Mouse (Mus musculus) hindbrain, embryonic 11.5 days (tissue): ENCODE results near the gene Hist1h2aa. TPM values are rescaled to one million over a fixed set of nuclear protein-coding genes. Genes with fewer than 3 reads are reported as not detected.

ENCODE experiments used
- ATAC-seq: fragments of 200-750 bp; cut with Nextera tagmentation; 2 replicates; pipeline ENCODE4 v1.8.0; 2017; ENCODE audit warnings: mild to moderate bottlenecking, moderate TSS enrichment, moderate library complexity; ENCODE audit not compliant: low FRiP score
- DNase-seq: peaks from one replicate; pipeline ENCODE4 v3.0.0-alpha.2; 2015; ENCODE audit warnings: low spot score
- H3K27ac ChIP-seq: fragments of 300-500 bp; sonication (generic); 2 replicates; pipeline ENCODE4 v1.5.1; 2014; ENCODE audit warnings: mild to moderate bottlenecking, low read depth, low read length
- H3K27me3 ChIP-seq: fragments of 300-500 bp; sonication (generic); 2 replicates; pipeline ENCODE4 v1.6.1; 2014; ENCODE audit warnings: mild to moderate bottlenecking, low read length, moderate library complexity, mixed read lengths; ENCODE audit not compliant: control insufficient read depth, insufficient read depth
- H3K36me3 ChIP-seq: fragments of 300-500 bp; sonication (generic); 2 replicates; pipeline ENCODE4 v1.6.1; 2014; ENCODE audit warnings: mild to moderate bottlenecking, low read length, moderate library complexity, mixed read lengths; ENCODE audit not compliant: control insufficient read depth, insufficient read depth
- H3K4me1 ChIP-seq: fragments of 300-500 bp; sonication (generic); replicated peaks from 2 replicates; pipeline ENCODE4 v1.6.1; 2014; ENCODE audit warnings: low read length, mixed read lengths; ENCODE audit not compliant: control insufficient read depth, insufficient read depth
- H3K4me2 ChIP-seq: fragments of 300-500 bp; sonication (generic); replicated peaks from 2 replicates; pipeline ENCODE4 v1.6.1; 2014; ENCODE audit warnings: mild to moderate bottlenecking, low read depth, low read length
- H3K4me3 ChIP-seq: fragments of 300-500 bp; sonication (generic); 2 replicates; pipeline ENCODE4 v1.5.1; 2014; ENCODE audit warnings: low read depth, low read length
- H3K9ac ChIP-seq: fragments of 300-500 bp; sonication (generic); 2 replicates; pipeline ENCODE4 v1.6.1; 2014; ENCODE audit warnings: low read depth, low read length
- H3K9me3 ChIP-seq: fragments of 300-500 bp; sonication (generic); 2 replicates; pipeline ENCODE4 v1.6.1; 2016; ENCODE audit warnings: low read length; ENCODE audit not compliant: control insufficient read depth
- WGBS: fragments of 180-500 bp; shearing (Covaris S2); extraction: QIAGEN DNeasy Blood & Tissue Kit; methylation state at CpG from one replicate; pipeline ENCODE4 v1.1.7; 2014; 5-methylcytosine and 5-hydroxymethylcytosine counted together
- polyA plus RNA-seq: library from polyadenylated mRNA; unstranded; fragments of >200 nt; fragmentation: Nextera tagmentation; extraction: Ambion mirVana; gene quantifications from 2 replicates; pipeline ENCODE4 v1.2.1, GENCODE M21; 2014

The Hist1h2aa gene
- not detected in 2 replicates for polyA plus RNA-seq

DNA sequence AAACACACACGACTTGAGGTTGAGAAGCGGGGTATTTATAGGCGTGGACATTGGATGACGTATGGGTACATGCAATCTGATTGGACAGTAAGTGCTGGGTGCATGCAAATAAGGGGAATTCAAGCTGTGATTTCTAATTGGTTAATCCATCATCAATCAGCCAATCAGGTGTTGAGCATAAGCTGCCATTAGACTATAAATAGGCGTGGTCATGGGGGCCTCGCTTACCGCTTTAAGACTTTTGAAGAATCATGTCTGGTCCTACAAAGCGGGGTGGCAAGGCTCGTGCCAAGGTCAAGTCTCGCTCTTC is at the start of gene Hist1h2aa:
Hist1h2aa (plus strand) TSS at position 252 of the 310 bp plus-strand sequence.
- no peak within 1 kb of the TSS for H3K27ac ChIP-seq
- no peak within 1 kb of the TSS for H3K9ac ChIP-seq
- DNase-seq (no peak), ATAC-seq (no peak)
- H3K4me3 ChIP-seq: no peak within 1 kb of the TSS
- no peaks in the 10 kb centered on the region for H3K27me3 ChIP-seq
- no peak within 1 kb of the TSS for H3K4me2 ChIP-seq
- WGBS: 90% methylated on average over 10 of the region's 10 CpGs
- no peaks in the 10 kb centered on the region for H3K4me1 ChIP-seq
- no peaks in the 10 kb centered on the region for H3K9me3 ChIP-seq
- no peaks in the 10 kb centered on the region for H3K36me3 ChIP-seq

DNA sequence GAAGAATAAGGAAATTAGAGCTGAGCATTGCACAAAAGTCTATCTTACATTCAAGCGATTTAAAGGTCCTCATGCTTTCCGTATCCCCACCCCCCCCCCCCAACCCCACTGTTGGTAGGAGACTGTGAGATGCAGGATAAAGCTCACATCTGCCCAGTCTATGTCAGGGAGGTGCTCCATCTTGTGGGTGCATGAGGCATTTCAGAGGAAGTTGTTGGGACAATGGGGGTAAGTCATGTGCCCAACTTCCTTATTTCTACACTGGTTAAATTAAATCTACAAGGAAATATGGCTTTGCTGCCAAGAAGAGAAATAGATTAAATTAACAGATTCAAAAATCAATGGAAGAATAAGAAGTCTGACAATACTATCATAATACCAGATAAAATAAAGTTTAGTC is 48.7 kb upstream of the Hist1h2aa start:
- Histone ChIP-seq H3K36me3 (no peaks in the 10 kb centered on the region), H3K9me3 (no peaks in the 10 kb centered on the region), H3K4me1 (no peaks in the 10 kb centered on the region), H3K9ac (no peak overlapping the region), H3K27ac (no peak overlapping the region), H3K27me3 (no peaks in the 10 kb centered on the region), H3K4me3 (no peak overlapping the region), H3K4me2 (no peak overlapping the region)
- DNase-seq (peak; percentile 33), ATAC-seq (no peak)
- WGBS: 58% methylated on average over 2 of the region's 2 CpGs

DNA sequence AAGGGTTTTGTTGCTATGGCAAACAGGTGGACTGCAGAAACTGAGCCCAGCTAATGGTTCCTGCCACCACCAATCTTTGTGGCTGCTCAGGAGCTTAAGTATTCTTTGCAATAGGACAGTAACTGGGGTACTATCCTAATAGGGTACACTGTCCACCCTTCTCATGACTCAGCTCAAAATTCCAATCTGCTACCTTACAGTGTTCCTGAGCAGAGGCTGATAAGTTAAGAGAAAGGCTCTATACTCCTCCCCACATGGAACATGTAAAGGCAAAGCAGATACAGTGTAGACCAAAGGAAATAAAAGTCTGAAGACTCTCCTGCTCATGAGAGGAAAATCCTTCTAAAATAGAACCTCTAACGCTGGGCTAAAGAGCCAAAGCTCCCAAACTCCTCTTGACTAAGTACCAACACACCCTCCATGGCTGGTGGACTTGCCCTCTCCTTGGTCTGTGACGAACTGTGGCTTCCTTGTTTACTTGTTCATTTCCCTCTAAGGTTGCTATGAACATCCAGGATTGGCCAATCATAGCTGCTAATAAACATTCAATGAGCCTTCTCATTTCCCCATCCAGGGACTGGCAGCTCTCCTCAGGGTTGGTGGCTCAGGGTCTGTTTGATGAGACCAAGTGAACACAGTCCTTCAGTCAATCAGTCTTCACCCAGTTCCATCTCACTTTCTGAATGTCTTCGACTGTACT is 47.1 kb upstream of the Hist1h2aa start:
- no peaks in the 10 kb centered on the region for H3K36me3 ChIP-seq
- H3K9me3 ChIP-seq: no peaks in the 10 kb centered on the region
- ATAC-seq: no peak
- no peaks in the 10 kb centered on the region for H3K27me3 ChIP-seq
- no peak overlapping the region for H3K27ac ChIP-seq
- H3K9ac ChIP-seq: no peak overlapping the region
- H3K4me3 ChIP-seq: no peak overlapping the region
- 84% methylated on average over 3 of the region's 3 CpGs for WGBS
- no peaks in the 10 kb centered on the region for H3K4me1 ChIP-seq
- H3K4me2 ChIP-seq: no peak overlapping the region
- no peak for DNase-seq

DNA sequence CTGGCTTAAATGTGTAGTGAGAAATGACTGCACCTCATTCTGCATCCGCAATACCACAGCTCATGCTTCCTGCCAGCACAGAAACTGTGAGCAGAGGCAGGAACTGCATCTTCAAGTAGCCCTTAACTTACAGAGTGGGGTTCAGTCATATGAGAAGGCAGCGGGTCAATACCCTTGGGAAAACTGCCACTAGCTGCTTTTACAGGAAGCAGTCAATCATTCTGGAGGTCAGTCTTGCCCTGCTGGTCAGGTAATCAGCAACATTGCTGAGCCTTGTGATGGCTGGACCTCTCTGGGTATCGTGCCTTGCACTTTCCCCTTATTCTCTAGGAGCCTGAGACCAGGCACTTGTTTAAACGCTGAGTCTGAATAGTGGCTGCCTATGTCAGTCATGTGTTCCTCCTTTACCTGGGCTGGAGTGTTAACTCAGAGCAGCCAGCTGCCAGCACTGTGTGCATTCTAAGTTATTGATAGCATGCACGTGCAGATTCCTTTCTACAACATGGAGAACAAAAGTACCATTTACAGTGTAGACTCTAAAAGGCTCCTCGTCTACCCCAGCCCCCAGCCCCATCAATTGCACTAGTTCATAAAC is 45.2 kb upstream of the Hist1h2aa start:
- H3K4me2 ChIP-seq: no peak overlapping the region
- WGBS: 62% methylated on average over 6 of the region's 6 CpGs
- 0 out of 2 replicates have a peak, but pooled peaks cover 3% of the 10 kb centered on the region for H3K4me1 ChIP-seq
- H3K4me3 ChIP-seq: no peak overlapping the region
- no peak overlapping the region for H3K27ac ChIP-seq
- H3K27me3 ChIP-seq: no peaks in the 10 kb centered on the region
- H3K36me3 ChIP-seq: no peaks in the 10 kb centered on the region
- no peaks in the 10 kb centered on the region for H3K9me3 ChIP-seq
- no peak for ATAC-seq
- peak; percentile 13 for DNase-seq
- H3K9ac ChIP-seq: no peak overlapping the region

DNA sequence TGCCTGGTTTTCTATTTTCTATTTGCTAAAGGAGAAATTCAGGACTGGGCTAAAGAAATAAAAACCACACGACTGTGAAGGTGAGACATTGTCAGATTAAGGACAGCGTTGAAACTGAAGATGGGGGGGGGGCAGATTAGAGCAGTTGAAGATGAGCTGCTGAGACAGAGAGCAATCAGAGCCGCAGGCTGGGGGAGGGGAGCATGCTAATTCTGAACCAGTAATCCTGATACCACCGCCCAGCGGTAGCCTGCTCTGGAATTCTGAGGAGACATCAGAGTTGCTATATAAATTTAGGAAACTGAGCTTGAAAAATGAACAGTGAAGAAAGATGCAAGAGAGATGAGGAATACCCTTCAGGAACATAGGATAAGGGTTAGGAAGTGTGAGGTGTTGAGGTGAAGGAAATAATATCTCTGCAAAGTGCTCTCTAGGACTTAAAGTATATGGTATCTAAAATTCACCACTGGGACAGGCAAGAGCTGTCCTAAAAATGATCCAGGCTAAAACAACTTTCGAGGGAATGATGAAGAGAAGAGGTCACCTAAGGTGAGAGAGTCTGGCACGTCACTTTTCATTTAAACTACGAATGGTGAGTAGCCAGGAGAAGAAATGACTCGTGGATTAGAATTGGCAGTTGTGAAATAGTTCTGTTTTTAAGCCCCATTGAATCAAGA is 41.5 kb upstream of the Hist1h2aa start:
- H3K9ac ChIP-seq: no peak overlapping the region
- 0 out of 2 replicates have a peak, but pooled peaks cover 3% of the 10 kb centered on the region for H3K4me1 ChIP-seq
- 25% methylated on average over 9 of the region's 9 CpGs for WGBS
- no peak overlapping the region for H3K27ac ChIP-seq
- H3K36me3 ChIP-seq: no peaks in the 10 kb centered on the region
- no peaks in the 10 kb centered on the region for H3K27me3 ChIP-seq
- no peak overlapping the region for H3K4me3 ChIP-seq
- peak; percentile 4 for DNase-seq
- ATAC-seq: no peak
- H3K9me3 ChIP-seq: no peaks in the 10 kb centered on the region
- no peak overlapping the region for H3K4me2 ChIP-seq

DNA sequence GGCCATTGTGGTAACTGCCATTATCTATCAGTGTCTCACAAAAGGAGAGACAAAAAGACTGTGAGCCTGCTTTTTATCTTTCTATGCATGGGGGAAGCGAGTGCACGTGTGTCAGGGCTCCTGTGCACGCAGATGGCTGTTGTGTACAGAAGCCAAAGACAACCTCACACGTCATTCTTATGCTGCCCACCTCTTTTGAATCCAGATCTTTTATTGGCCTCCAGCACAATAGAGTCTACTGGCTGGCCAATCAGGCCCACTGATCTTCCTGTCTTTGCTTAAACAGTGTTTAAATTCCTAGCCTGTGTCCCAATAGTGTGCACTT is 41.0 kb upstream of the Hist1h2aa start:
- WGBS: 27% methylated on average over 4 of the region's 4 CpGs
- ATAC-seq (peak; percentile 43; the same call in 1 of the 2 replicates), DNase-seq (peak; percentile 14)
- H3K9ac ChIP-seq: no peak overlapping the region
- H3K4me2 ChIP-seq: no peak overlapping the region
- 0 out of 2 replicates have a peak, but pooled peaks cover 3% of the 10 kb centered on the region for H3K4me1 ChIP-seq
- no peaks in the 10 kb centered on the region for H3K9me3 ChIP-seq
- no peaks in the 10 kb centered on the region for H3K36me3 ChIP-seq
- no peaks in the 10 kb centered on the region for H3K27me3 ChIP-seq
- H3K4me3 ChIP-seq: no peak overlapping the region
- no peak overlapping the region for H3K27ac ChIP-seq

DNA sequence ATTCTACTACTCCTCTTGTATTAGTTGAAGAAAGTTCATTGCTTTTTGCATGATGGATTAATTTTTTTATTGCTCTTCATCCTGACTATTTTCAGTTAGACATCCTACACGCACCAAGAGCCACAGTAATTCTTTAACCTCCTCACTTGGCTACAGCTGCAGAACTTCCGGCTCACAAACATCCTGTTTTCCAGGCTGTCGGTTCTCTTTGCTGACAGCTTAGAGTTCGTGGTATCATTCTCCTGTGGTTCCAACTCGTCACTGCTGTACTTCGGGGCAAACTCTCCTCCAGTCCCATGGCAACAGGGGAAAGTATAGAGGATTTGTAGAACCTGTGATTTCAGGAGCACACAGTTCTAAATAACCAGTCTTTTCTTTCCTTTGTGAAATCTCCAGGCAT is 36.0 kb upstream of the Hist1h2aa start:
- H3K27me3 ChIP-seq: no peaks in the 10 kb centered on the region
- H3K4me2 ChIP-seq: no peak overlapping the region
- no peak for DNase-seq
- 59% methylated on average over 6 of the region's 6 CpGs for WGBS
- ATAC-seq: no peak
- no peak overlapping the region for H3K27ac ChIP-seq
- H3K9me3 ChIP-seq: no peaks in the 10 kb centered on the region
- H3K36me3 ChIP-seq: no peaks in the 10 kb centered on the region
- H3K9ac ChIP-seq: no peak overlapping the region
- no peak overlapping the region for H3K4me3 ChIP-seq
- H3K4me1 ChIP-seq: 0 out of 2 replicates have a peak, but pooled peaks cover under 1% of the 10 kb centered on the region

DNA sequence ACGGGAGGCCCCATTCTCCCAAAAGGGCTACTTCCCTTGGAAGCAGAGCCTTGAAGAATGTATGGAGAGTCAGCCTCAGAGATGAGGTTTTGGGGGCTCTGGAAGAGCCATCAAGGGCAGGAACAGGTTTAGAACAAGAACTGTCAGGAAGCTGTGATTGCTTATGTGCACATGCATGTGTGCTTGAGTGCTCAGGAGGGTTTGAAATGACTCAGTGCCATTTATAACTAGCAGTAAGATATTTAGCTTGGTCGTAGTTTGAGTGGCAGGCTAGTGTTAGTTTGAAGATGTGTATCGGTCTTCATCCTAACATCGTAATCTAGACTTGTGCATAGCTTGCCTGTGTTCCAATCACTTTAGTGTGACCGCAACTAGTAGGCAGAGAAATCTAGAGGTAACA is 27.4 kb upstream of the Hist1h2aa start:
- no peak overlapping the region for H3K4me3 ChIP-seq
- no peaks in the 10 kb centered on the region for H3K4me1 ChIP-seq
- no peak for DNase-seq
- H3K36me3 ChIP-seq: no peaks in the 10 kb centered on the region
- no peak for ATAC-seq
- WGBS: 97% methylated on average over 5 of the region's 5 CpGs
- no peak overlapping the region for H3K27ac ChIP-seq
- no peak overlapping the region for H3K9ac ChIP-seq
- H3K27me3 ChIP-seq: no peaks in the 10 kb centered on the region
- H3K4me2 ChIP-seq: no peak overlapping the region
- H3K9me3 ChIP-seq: no peaks in the 10 kb centered on the region

DNA sequence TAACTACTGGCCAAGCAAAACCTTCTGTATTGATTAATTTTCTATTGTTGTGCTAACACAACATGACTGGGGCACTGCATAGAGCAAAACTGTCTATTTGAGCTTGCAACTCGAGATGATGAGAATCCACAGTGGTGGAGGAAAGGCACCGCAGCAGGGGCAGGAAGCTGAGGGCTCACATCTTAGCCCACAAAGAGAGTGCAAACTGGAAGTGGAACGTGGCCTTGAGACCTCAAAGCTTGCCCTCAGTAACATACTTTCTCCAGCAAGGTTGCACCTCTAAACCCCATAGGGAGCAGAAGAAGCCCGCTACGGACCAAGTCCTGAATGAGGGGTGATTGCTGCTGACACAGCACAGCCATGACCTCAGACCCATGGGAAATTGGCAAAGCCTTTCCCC is 24.1 kb upstream of the Hist1h2aa start:
- Histone ChIP-seq H3K4me3 (no peak overlapping the region), H3K9ac (no peak overlapping the region), H3K27me3 (no peaks in the 10 kb centered on the region), H3K27ac (no peak overlapping the region), H3K9me3 (no peaks in the 10 kb centered on the region), H3K4me1 (no peaks in the 10 kb centered on the region), H3K4me2 (no peak overlapping the region), H3K36me3 (no peaks in the 10 kb centered on the region)
- ATAC-seq (no peak), DNase-seq (no peak)
- 82% methylated on average over 5 of the region's 5 CpGs for WGBS
